Mouse (Mus musculus): Measurements from ENCODE around the gene Nfe2l1. TPM values are rescaled to one million over a fixed set of nuclear protein-coding genes. Genes with fewer than 3 reads are reported as not detected.
"Not testable (repeated sequence)": the region's sequence is repeated elsewhere in the genome, so short reads cannot be mapped to it uniquely, and the experiment has no call there.

Gene Nfe2l1
- polyA plus RNA-seq, 1 experiment from 2014 or later: 62.5 TPM

DNA sequence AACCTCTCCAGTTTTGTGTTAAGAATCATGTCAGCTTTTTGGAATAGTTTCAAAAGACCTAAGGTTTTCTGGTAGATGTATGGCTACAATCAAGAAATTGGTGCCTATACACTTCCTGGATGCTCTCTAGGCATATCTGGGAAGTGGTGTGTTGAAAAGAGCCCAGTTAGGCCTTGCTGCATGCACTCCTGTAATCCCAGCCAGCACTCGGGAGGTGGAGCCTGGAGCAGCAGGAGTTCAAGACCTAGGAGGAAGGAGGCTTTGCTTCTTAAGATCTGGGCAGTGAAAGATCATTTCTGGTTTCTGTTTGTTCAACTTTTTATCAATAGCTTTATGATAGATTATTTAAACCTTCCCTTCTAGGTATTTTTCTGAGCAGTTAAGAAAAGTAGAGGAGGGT lies 39.1 kb downstream of the Nfe2l1 start:
- peaks cover 21% of the 10 kb centered on the region for H3K4me1 ChIP-seq
- peak overlapping the region; percentile 99 for H3K4me3 ChIP-seq
- no peaks in the 10 kb centered on the region for H3K9me3 ChIP-seq
- no peak overlapping the region for H3K27ac ChIP-seq
- 0 out of 2 replicates have a peak overlapping the region, but pooled peaks have one; percentile 11 for H3K9ac ChIP-seq
- H3K4me2 ChIP-seq: peak overlapping the region; percentile 67
- H3K27me3 ChIP-seq: no peaks in the 10 kb centered on the region
- no peak for ATAC-seq (ENCODE audit: borderline replicate concordance, extremely low read depth, low FRiP score, low TSS enrichment)
- H3K36me3 ChIP-seq: peaks cover 5% of the 10 kb centered on the region; the same call in 1 of the 2 replicates
- 6% methylated on average over 1 of the region's 1 CpGs for WGBS

DNA sequence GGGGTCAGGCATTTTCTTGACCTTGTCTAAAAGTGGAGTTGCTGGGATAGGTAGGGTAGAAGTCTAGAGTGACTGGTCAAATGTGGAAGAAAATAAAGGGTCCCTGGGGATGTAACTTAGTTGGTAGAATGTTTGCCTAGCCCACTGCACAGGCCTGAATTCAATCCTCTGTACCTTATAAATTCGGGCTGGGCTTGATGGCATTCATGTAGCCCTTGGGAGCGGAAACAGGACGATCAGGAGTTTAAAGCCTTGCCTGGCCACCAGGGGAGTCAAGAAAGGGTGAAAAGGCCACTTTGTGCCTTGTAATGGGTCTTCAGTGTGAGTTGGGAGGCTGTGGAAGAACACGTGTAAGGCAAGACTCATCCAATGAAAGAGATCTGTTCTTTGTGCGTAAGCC lies 39.8 kb downstream of the Nfe2l1 start:
- 0 out of 2 replicates have a peak overlapping the region, but pooled peaks have one; percentile 99 for H3K27ac ChIP-seq
- 7% methylated on average over 5 of the region's 5 CpGs for WGBS
- peak overlapping the region; percentile 95 for H3K9ac ChIP-seq
- ATAC-seq (ENCODE audit: borderline replicate concordance, extremely low read depth, low FRiP score, low TSS enrichment): no peak
- peak overlapping the region; percentile 67 for H3K4me2 ChIP-seq
- no peaks in the 10 kb centered on the region for H3K9me3 ChIP-seq
- no peaks in the 10 kb centered on the region for H3K36me3 ChIP-seq
- H3K27me3 ChIP-seq: no peaks in the 10 kb centered on the region
- peaks cover 21% of the 10 kb centered on the region for H3K4me1 ChIP-seq
- peak overlapping the region; percentile 99 for H3K4me3 ChIP-seq

DNA sequence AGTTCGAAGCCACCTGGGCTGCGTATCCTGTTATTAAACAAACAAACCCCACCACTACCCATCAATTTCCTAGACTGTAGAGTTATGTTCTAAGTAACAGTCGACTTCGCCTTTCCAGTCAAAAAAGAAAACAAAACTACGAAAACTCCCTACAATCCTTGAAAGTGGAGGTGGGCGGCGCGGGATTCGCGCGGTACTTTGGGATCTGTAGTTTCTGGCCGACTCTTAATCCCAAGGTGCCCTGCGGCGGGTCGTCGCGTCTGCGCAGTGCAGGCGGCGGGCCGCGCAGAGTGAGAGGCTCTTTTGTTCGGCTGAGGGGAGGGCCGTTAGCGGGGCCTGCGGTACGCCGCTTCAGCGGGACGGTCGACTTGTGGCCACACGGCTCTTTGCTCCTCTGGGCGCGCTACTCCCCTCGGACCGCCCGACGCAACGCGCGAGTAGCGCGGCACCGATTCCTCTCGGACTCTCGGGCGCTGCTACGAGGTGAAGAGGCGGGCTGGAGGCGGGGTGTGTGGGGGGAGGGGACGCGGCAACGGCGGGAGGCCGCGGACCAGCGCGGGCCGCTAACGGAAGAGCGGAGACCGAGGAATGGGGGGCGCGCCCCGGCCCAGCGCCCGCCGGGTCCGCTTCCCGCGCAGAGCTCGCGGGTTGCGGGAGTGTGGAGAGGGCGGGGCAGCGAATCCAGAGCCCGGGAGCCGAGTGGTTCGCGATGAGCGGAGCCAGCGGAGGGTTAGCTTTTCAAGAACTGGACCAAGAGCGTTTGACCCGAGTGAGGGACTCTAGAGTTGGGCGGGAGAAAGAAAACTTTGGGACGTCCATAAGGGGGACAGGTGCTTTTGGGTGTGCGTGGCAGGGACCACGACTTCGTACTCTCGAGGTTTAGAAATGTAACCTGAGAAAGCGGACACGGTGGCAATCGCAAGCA lies 40.6 kb downstream of the Nfe2l1 start, which contains the start of gene Cbx1:
Gene Cbx1, plus strand, starts transcription at position 257 of the 925 bp plus-strand sequence.
- H3K27ac ChIP-seq: peak within 1 kb of the TSS; percentile 99
- WGBS: under 1% methylated on average over 88 of the region's 93 CpGs
- H3K36me3 ChIP-seq: no peaks in the 10 kb centered on the region
- H3K9ac ChIP-seq: peak within 1 kb of the TSS; percentile 95
- peak within 1 kb of the TSS; percentile 99 for H3K4me3 ChIP-seq
- H3K4me1 ChIP-seq: peaks cover 21% of the 10 kb centered on the region
- peak within 1 kb of the TSS; percentile 67 for H3K4me2 ChIP-seq
- no peaks in the 10 kb centered on the region for H3K9me3 ChIP-seq
- no peaks in the 10 kb centered on the region for H3K27me3 ChIP-seq
- peak; percentile 98 for ATAC-seq (ENCODE audit: borderline replicate concordance, extremely low read depth, low FRiP score, low TSS enrichment)

DNA sequence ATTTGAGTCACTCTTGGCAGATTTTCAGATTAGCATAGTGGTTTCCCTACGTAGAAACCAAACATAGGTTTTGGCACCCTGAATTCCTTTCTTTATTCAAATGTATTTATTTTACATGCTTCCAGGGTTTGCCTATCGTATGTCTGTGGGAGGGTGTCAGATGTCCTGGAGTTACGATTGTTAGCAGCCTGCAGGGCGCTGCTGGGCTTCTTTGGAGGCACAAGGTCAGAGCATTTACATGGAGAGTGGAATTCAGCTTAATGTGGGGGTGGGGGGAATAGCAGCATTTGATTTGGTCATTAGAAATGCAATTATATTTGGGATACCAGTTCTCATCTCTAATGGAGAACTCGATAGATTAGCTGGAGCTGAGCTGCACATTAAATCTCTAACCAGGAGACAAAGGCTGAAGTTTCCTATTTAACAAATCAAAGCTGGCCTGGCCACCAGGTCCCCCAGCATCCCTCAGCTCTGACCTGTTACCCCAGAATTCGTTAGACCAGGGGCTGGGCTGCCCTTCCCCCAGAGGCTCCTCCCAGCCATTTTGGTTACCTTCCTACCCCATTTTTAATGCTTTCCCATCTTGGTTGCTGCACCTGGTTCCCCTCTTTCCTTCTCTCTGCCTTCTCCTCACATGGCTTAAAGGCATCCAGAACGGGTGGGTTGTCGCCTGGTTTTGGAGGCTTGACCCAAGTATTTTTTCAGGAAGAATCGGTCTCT lies 42.9 kb downstream of the Nfe2l1 start:
- WGBS: 33% methylated on average over 9 of the region's 9 CpGs
- no peak for ATAC-seq (ENCODE audit: borderline replicate concordance, extremely low read depth, low FRiP score, low TSS enrichment)
- no peak overlapping the region for H3K9ac ChIP-seq
- no peaks in the 10 kb centered on the region for H3K9me3 ChIP-seq
- no peak overlapping the region for H3K4me3 ChIP-seq
- no peak overlapping the region for H3K4me2 ChIP-seq
- no peaks in the 10 kb centered on the region for H3K36me3 ChIP-seq
- H3K27me3 ChIP-seq: no peaks in the 10 kb centered on the region
- H3K4me1 ChIP-seq: peaks cover 19% of the 10 kb centered on the region
- H3K27ac ChIP-seq: no peak overlapping the region

DNA sequence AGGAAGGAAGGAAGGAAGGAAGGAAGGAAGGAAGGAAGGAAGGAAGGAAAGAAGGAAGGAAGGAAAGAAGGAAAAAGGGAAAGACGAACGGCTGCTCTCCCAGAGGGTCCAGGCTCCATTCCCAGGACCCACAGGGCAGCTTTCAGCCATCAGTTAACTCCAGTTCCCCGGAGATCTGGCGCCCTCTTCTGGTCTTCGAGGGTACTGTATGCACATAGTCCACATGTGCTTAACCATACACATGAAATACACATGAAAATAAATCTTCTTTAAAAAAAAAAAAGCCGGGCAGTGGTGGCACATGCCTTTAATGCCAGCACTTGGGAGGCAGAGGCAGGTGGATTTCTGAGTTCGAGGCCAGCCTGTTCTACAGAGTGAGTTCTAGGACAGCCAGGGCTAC lies 44.9 kb downstream of the Nfe2l1 start:
- not testable (repeated sequence) for H3K9me3 ChIP-seq; H3K4me2 ChIP-seq; H3K27me3 ChIP-seq; H3K27ac ChIP-seq; H3K36me3 ChIP-seq; H3K4me3 ChIP-seq; H3K4me1 ChIP-seq; ATAC-seq (ENCODE audit: borderline replicate concordance, extremely low read depth, low FRiP score, low TSS enrichment); H3K9ac ChIP-seq
- WGBS: 7% methylated on average over 7 of the region's 7 CpGs

DNA sequence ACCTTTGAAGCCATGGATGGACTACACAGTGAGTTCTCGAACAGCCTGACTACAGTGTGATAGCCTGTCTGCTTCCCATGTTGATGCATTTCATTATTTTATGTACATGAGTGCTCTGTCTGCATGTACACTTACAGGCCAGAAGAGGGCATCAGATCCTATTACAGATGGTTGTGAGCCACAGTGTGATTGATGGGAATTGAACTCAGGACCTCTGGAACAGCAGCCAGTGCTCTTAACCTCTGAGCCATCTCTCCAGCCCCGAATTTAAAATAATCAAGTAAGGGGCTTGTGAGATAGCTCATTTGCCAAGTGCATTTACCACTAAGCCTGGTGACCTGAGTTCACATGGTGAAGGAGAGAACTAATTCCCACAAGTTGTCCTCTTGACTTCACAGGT lies 48.3 kb downstream of the Nfe2l1 start:
- peaks cover 6% of the 10 kb centered on the region for H3K4me1 ChIP-seq

DNA sequence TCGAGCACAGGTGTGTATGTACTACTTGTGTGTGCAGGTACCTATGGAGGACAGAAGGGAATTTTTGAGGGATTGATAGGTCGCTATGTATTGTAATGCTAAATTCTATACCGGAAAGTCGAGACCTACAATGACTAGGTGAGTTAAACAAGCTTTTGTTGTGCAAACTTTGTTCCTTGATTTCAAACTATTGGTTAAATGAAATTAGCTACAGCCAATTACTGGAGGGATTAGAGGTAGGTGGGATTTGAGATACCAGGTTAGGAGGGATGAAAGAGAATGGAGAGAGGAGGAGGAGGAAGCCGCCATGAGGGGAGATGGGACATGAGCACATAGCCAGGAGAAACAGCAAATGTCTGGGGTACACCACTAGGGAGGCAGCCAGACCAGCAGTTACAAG lies 49.5 kb downstream of the Nfe2l1 start:
- Histone ChIP-seq H3K4me3 (no peak overlapping the region), H3K9ac (no peak overlapping the region), H3K36me3 (no peaks in the 10 kb centered on the region), H3K4me2 (no peak overlapping the region), H3K9me3 (no peaks in the 10 kb centered on the region), H3K4me1 (peaks cover 10% of the 10 kb centered on the region), H3K27ac (no peak overlapping the region), H3K27me3 (no peaks in the 10 kb centered on the region)
- no peak for ATAC-seq (ENCODE audit: borderline replicate concordance, extremely low read depth, low FRiP score, low TSS enrichment)
- WGBS: 69% methylated on average over 5 of the region's 5 CpGs

More for the DNA sequence above, 48.3 kb downstream of the Nfe2l1 start:
- H3K4me2 ChIP-seq: no peak overlapping the region
- H3K36me3 ChIP-seq: no peaks in the 10 kb centered on the region
- H3K27ac ChIP-seq: no peak overlapping the region
- no peak for ATAC-seq (ENCODE audit: borderline replicate concordance, extremely low read depth, low FRiP score, low TSS enrichment)
- no peak overlapping the region for H3K9ac ChIP-seq
- no peaks in the 10 kb centered on the region for H3K27me3 ChIP-seq
- 55% methylated on average over 2 of the region's 2 CpGs for WGBS
- no peaks in the 10 kb centered on the region for H3K9me3 ChIP-seq
- H3K4me3 ChIP-seq: no peak overlapping the region

DNA sequence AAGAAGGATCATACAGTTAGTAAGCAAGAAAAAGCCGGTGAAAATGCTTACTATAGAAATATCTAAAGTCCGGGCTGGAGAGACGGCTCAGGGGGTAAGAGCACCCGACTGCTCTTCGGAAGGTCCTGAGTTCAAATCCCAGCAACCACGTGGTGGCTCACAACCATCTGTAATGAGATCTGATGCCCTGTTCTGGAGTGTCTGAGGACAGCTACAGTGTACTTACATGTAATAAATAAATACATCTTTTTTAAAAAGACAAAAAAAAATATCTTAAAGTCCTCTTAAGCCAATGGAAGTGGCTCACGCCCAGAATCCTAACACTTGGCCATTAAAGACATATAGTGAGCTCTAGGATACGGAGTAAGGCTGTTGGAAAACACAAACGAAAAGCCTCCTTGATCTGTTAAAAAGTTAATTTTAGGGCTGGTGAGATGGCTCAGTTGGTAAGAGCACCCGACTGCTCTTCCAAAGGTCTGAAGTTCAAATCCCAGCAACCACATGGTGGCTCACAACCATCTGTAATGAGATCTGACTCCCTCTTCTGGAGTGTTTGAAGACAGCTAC lies 51.6 kb downstream of the Nfe2l1 start:
- H3K4me3 ChIP-seq: peak overlapping the region; percentile 59
- H3K27me3 ChIP-seq; H3K36me3 ChIP-seq; H3K4me1 ChIP-seq; H3K9me3 ChIP-seq; ATAC-seq (ENCODE audit: borderline replicate concordance, extremely low read depth, low FRiP score, low TSS enrichment): not testable (repeated sequence)
- H3K27ac ChIP-seq: peak overlapping the region; percentile 64
- peak overlapping the region; percentile 80 for H3K4me2 ChIP-seq
- H3K9ac ChIP-seq: peak overlapping the region; percentile 36; the same call in 1 of the 2 replicates
- WGBS: 62% methylated on average over 10 of the region's 10 CpGs

DNA sequence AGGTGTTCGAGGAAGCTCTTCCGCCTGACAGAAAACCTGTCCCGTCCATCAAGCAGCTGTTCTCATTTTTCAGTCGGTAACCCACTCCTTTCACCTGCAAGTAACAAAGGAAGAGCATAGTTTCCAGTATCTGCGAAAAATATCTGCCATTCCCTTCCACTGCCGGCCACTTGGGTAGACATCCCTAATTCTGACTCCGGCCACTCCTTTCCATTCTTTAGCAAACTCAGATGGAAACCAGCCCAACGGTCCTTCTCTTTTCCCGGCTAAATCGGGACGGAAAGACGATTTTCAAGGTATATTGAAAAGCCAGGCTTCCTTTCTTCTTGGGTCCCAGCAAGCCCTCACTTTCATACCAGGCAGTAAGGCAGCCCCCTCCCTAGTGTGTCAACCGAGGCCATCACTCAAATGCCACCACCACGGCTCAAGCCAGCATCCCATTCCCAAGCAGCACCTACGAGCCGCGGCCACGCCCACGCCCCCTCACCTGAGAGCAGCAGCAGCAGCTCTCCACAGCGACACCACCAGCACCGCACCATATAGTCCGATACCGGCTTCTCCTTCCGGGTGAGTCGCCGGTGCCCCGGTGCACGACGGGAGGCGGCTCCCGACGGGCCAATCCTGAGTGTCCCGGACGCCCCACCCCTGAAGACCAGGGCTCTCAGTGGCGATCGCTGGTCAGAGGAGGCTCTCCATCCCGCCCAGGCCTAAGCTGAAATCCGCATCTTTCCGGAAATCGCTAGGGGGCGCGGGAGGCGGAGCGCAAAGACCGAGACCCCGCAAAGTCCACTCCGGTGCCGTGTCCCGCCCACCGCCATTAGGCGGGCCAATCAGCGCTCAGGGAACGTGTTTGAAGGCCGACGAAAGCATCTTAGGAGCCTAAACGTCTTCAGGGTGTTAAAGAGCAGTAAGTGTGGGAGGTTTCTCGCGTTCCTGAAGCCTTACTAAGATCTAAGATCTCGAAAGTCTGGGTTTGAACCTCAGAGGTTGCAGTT lies 52.5 kb downstream of the Nfe2l1 start, which contains the start of gene Snx11:
Gene Snx11, minus strand, starts transcription at position 592 of the 995 bp plus-strand sequence.
- no peaks in the 10 kb centered on the region for H3K9me3 ChIP-seq
- WGBS: 1% methylated on average over 59 of the region's 59 CpGs
- H3K4me3 ChIP-seq: peak within 1 kb of the TSS; percentile 59
- H3K36me3 ChIP-seq: peaks cover 10% of the 10 kb centered on the region; the same call in 1 of the 2 replicates
- peak; percentile 100 for ATAC-seq (ENCODE audit: borderline replicate concordance, extremely low read depth, low FRiP score, low TSS enrichment)
- peak within 1 kb of the TSS; percentile 64 for H3K27ac ChIP-seq
- peak within 1 kb of the TSS; percentile 36 for H3K9ac ChIP-seq
- H3K4me2 ChIP-seq: peak within 1 kb of the TSS; percentile 80
- H3K27me3 ChIP-seq: no peaks in the 10 kb centered on the region
- peaks cover 10% of the 10 kb centered on the region for H3K4me1 ChIP-seq

DNA sequence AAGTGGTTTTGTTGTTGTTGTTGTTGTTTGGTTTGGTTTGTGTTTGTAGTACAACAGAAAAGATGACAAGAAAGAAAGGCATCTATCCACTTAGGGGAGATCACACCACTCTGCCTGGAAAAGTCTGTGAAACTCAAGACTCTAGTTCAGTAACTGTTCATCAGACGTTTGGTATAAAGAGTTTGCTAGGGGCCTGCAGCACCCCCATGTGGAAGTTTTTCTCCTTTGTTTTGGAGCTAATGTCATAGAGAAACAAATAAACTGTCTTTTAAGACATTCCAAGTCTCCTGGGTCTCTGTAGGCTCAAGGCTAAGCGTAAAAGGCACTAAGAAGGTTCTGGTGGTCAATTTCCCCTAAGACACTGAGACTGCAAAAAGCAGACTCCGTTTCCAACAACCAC lies 53.7 kb downstream of the Nfe2l1 start:
- Histone ChIP-seq H3K27me3 (no peaks in the 10 kb centered on the region), H3K9me3 (no peaks in the 10 kb centered on the region), H3K27ac (no peak overlapping the region), H3K4me2 (peak overlapping the region; percentile 80), H3K36me3 (peaks cover 15% of the 10 kb centered on the region; the same call in 1 of the 2 replicates), H3K9ac (no peak overlapping the region), H3K4me3 (peak overlapping the region; percentile 59; the same call in 1 of the 2 replicates), H3K4me1 (peaks cover 10% of the 10 kb centered on the region)
- 36% methylated on average over 3 of the region's 3 CpGs for WGBS
- no peak for ATAC-seq (ENCODE audit: borderline replicate concordance, extremely low read depth, low FRiP score, low TSS enrichment)

DNA sequence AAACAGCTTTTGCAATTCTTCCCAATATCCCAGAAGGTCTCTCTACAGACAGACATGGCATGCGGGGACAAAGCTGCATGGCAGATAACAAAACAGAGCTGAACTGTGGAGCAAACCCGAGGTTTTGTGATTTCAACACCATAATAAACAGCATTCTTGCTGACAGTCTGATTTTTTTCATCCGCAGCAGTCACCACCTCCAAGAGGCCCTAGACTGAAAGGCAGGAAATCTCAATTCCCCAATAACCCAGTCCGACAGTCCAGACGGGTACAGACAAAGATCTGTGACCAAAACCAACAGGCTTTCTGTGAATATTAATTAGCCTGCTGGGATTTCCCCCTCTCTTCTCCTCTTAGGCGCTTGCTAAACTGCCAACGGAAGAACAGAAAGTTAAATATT lies 54.1 kb downstream of the Nfe2l1 start:
- Histone ChIP-seq H3K4me1 (peaks cover 10% of the 10 kb centered on the region), H3K9me3 (no peaks in the 10 kb centered on the region), H3K4me2 (no peak overlapping the region), H3K27me3 (no peaks in the 10 kb centered on the region), H3K9ac (no peak overlapping the region), H3K36me3 (peaks cover 18% of the 10 kb centered on the region), H3K4me3 (no peak overlapping the region), H3K27ac (no peak overlapping the region)
- no peak for ATAC-seq (ENCODE audit: borderline replicate concordance, extremely low read depth, low FRiP score, low TSS enrichment)
- WGBS: 71% methylated on average over 7 of the region's 7 CpGs
